10 mouse cellular contexts compared by ENCODE assay signal in the genomic region with DNA sequence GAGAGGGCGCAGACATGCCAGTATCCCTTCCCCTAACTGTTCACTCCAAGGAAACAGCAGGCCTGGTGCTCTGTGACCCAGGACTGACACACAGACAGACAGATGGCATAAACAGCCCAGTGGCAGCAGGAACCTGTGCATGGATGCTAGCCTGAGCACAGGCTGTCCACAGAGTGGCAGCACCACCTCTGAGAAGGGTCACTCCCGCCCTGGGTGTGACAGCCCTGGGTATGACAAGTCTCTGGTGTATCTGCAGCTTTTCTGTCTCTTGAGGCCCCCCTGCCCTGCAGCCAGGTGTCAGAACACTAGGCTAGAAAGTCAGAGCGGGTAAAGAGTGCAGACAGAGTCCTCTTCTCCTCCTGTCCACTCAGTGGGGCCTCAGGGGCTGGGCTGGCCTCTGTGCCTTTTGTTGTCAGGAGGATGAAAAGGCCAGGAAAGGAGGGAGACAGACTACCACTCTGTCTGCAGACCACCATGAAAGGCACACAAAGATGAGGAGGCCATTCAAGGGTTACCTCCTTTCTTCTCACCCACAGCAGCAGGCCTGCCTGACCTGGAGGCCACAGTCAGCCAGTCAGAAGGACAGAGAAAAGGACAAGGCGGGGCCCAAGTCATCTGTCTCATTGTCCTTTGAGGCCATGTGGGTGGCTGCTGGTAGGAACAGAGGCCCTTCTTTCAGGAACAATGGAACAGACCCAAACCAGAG. TPM values are rescaled to one million over a fixed set of nuclear protein-coding genes. Genes with fewer than 3 reads are reported as not detected.
DNase-seq lines count a peak whose midpoint lies in the region; ATAC-seq and TF ChIP-seq lines count a peak whose summit lies in the region.
"Had no signal": no experiment of that assay in that cellular context is flagged by ENCODE, and none has a peak within 500 bp of the region (broad histone marks: within the 10 kb centered on the region; RNA-seq: fewer than 3 reads in every experiment).

No protein-coding gene starts in this region.

- WGBS in hindbrain, embryonic 12.5 days, result 30% methylated on average over 4 of the region's 4 CpGs
- 38% methylated on average over 4 of the region's 4 CpGs for WGBS in midbrain, postnatal 0 days

- no peak for DNase-seq in layer of hippocampus, adult 2 months (ENCODE audit: low spot score in 2 of 2)
- no peak for DNase-seq in layer of hippocampus, postnatal 10 days (ENCODE audit: low spot score in 2 of 2)
- peak; percentile 85 for DNase-seq in embryo, embryonic 10 days (ENCODE audit: low spot score)
- no peak for DNase-seq in midbrain, postnatal 0 days (ENCODE audit: low spot score)
- DNase-seq in frontal cortex, postnatal 10 days (ENCODE audit: low spot score in 2 of 2), result no peak
- no peak for DNase-seq in thymus, postnatal 14 days
- DNase-seq: heart, adult 11 months had no signal

- H3K9ac ChIP-seq in hindbrain, embryonic 12.5 days, result no peak overlapping the region
- no peak overlapping the region for H3K9ac ChIP-seq in midbrain, postnatal 0 days (replicated peaks; ENCODE audit: low read length, poor library complexity, severe bottlenecking)
- H3K9ac ChIP-seq: kidney, embryonic 15.5 days had no signal

- no peaks in the 10 kb centered on the region for H3K36me3 ChIP-seq in hindbrain, embryonic 12.5 days
- H3K36me3 ChIP-seq in midbrain, postnatal 0 days (ENCODE audit: insufficient read depth, low read length), result no peaks in the 10 kb centered on the region
- H3K36me3 ChIP-seq: kidney, embryonic 15.5 days had no signal

- H3K27ac ChIP-seq in layer of hippocampus, adult 2 months, result no peak overlapping the region
- peak overlapping the region; percentile 9 for H3K27ac ChIP-seq in hindbrain, embryonic 12.5 days
- H3K27ac ChIP-seq in midbrain, postnatal 0 days (ENCODE audit: low read depth, low read length), result no peak overlapping the region
- H3K27ac ChIP-seq: kidney, embryonic 15.5 days had no signal

- TF ChIP-seq CTCF in layer of hippocampus, adult 2 months (conservative IDR thresholded peaks at IDR 0.05), result 0 out of 2 replicates have a peak, but pooled peaks have one; percentile 12
- TF ChIP-seq CTCF in midbrain, postnatal 0 days (IDR thresholded peaks at IDR 0.05), result peak; percentile 8; the same call in 1 of the 2 replicates

- no peak overlapping the region for H3K4me3 ChIP-seq in layer of hippocampus, adult 2 months
- H3K4me3 ChIP-seq in hindbrain, embryonic 12.5 days, result no peak overlapping the region
- H3K4me3 ChIP-seq in midbrain, postnatal 0 days (ENCODE audit: low read depth, low read length), result no peak overlapping the region
- H3K4me3 ChIP-seq: kidney, embryonic 15.5 days had no signal

- no peak overlapping the region for H3K4me2 ChIP-seq in hindbrain, embryonic 12.5 days (replicated peaks)
- H3K4me2 ChIP-seq in midbrain, postnatal 0 days (ENCODE audit: low read depth, low read length, poor library complexity, severe bottlenecking), result no peak overlapping the region
- H3K4me2 ChIP-seq: kidney, embryonic 15.5 days had no signal

- H3K9me3 ChIP-seq in hindbrain, embryonic 12.5 days (replicated peaks), result no peaks in the 10 kb centered on the region; the same call in 1 of the 2 replicates
- no peaks in the 10 kb centered on the region for H3K9me3 ChIP-seq in midbrain, postnatal 0 days (ENCODE audit: low read length)
- H3K9me3 ChIP-seq: kidney, embryonic 15.5 days had no signal

- H3K27me3 ChIP-seq in hindbrain, embryonic 12.5 days, result peaks cover 38% of the 10 kb centered on the region
- H3K27me3 ChIP-seq in midbrain, postnatal 0 days (ENCODE audit: insufficient read depth, low read length), result peaks cover 3% of the 10 kb centered on the region; the same call in 1 of the 2 replicates

- H3K4me1 ChIP-seq in hindbrain, embryonic 12.5 days, result peaks cover 22% of the 10 kb centered on the region
- H3K4me1 ChIP-seq in midbrain, postnatal 0 days (ENCODE audit: insufficient read depth, low read length), result no peaks in the 10 kb centered on the region; the same call in 1 of the 2 replicates

- peak; percentile 75 for ATAC-seq in hindbrain, embryonic 12.5 days (ENCODE audit: low FRiP score)
- ATAC-seq in midbrain, postnatal 0 days (ENCODE audit: low FRiP score), result no peak

RNA-seq across cellular contexts. Expression of a gene that starts 7.4 kb away (rescaled TPM):
- 1 to 10 TPM; 3.7 to 4.3 TPM for total RNA-seq in layer of hippocampus, adult 2 months (2021)
- 1 to 10 TPM; 3.6 to 7.4 TPM for total RNA-seq in layer of hippocampus, postnatal 10 days (2021)
- 8.2 and 9.7 TPM in 2 replicates for polyA plus RNA-seq in hindbrain, embryonic 12.5 days (2016; fragmentation: Nextera tagmentation; extraction: Ambion mirVana)
- 6.6 and 15.8 TPM in 2 replicates for total RNA-seq in midbrain, postnatal 0 days (2014; rRNA removed)
- 8.7 and 11.2 TPM in 2 replicates for polyA plus RNA-seq in midbrain, postnatal 0 days (2015; fragmentation: Nextera tagmentation; extraction: Ambion mirVana)
- total RNA-seq: monocyte, adult 5-6 weeks had no signal

RNA-seq across cellular contexts. Expression of a gene that starts 39.8 kb away (rescaled TPM):
- 1 to 10 TPM in 1 of 2 experiments, under 1 TPM in 1; 0.98 to 1.2 TPM for total RNA-seq in layer of hippocampus, adult 2 months (2021)
- total RNA-seq in layer of hippocampus, postnatal 10 days (2021), result under 1 TPM; 0.40 to 0.57 TPM
- 1.8 and 2.6 TPM in 2 replicates for polyA plus RNA-seq in hindbrain, embryonic 12.5 days (2016; fragmentation: Nextera tagmentation; extraction: Ambion mirVana)
- total RNA-seq in midbrain, postnatal 0 days (2014; rRNA removed), result 1.7 TPM in 1 of 2 replicates, not detected in the other
- polyA plus RNA-seq in midbrain, postnatal 0 days (2015; fragmentation: Nextera tagmentation; extraction: Ambion mirVana), result not detected in 2 replicates
